ENCODE assay signal across 22 mouse cellular contexts in genomic region chr12:55983128-55983527, GRCm38 (mm10).
DNase-seq lines count a peak whose midpoint lies in the region; ATAC-seq lines count a peak whose summit lies in the region.
"Had no signal": no experiment of that assay in that cellular context is flagged by ENCODE, and none has a peak within 500 bp of the region (broad histone marks: within the 10 kb centered on the region; RNA-seq: fewer than 3 reads in every experiment).

No protein-coding gene starts in this region.

- no peak for DNase-seq in retina, postnatal 1 day
- DNase-seq in kidney, adult 8-10 months: no peak
- DNase-seq: adrenal gland, postnatal 36 days; cerebellum, adult 8-10 months; gastrocnemius, postnatal 36 days; heart, postnatal 4 days; lung, embryonic 14.5 days; lung, postnatal 36 days; right cerebral cortex, postnatal 14 days; thymus, adult 2 months had no signal

- H3K4me1 ChIP-seq in forebrain, embryonic 12.5 days: peaks cover 21% of the 10 kb centered on the region
- peaks cover 9% of the 10 kb centered on the region for H3K4me1 ChIP-seq in forebrain, embryonic 16.5 days (replicated peaks; ENCODE audit: control insufficient read depth, insufficient read depth, low read length)
- peaks cover 10% of the 10 kb centered on the region; the same call in 1 of the 2 replicates for H3K4me1 ChIP-seq in hindbrain, embryonic 15.5 days (replicated peaks)
- peaks cover 15% of the 10 kb centered on the region for H3K4me1 ChIP-seq in midbrain, embryonic 15.5 days
- H3K4me1 ChIP-seq: embryonic facial prominence, embryonic 10.5 days; heart, embryonic 15.5 days; kidney, embryonic 15.5 days; limb, embryonic 12.5 days; liver, embryonic 12.5 days had no signal

- no peaks in the 10 kb centered on the region for H3K36me3 ChIP-seq in forebrain, embryonic 12.5 days (replicated peaks)
- H3K36me3 ChIP-seq in forebrain, embryonic 16.5 days (ENCODE audit: control insufficient read depth, insufficient read depth): no peaks in the 10 kb centered on the region
- no peaks in the 10 kb centered on the region for H3K36me3 ChIP-seq in hindbrain, embryonic 15.5 days
- no peaks in the 10 kb centered on the region for H3K36me3 ChIP-seq in midbrain, embryonic 15.5 days (replicated peaks)
- H3K36me3 ChIP-seq: embryonic facial prominence, embryonic 10.5 days; heart, embryonic 15.5 days; kidney, embryonic 15.5 days; limb, embryonic 12.5 days; liver, embryonic 12.5 days had no signal

- 32% methylated on average over 3 of the region's 3 CpGs for WGBS in forebrain, embryonic 12.5 days
- 24% methylated on average over 3 of the region's 3 CpGs for WGBS in forebrain, embryonic 16.5 days
- 20% methylated on average over 3 of the region's 3 CpGs for WGBS in hindbrain, embryonic 15.5 days
- WGBS in midbrain, embryonic 15.5 days: 11% methylated on average over 3 of the region's 3 CpGs

- H3K27me3 ChIP-seq in forebrain, embryonic 12.5 days: peaks cover 43% of the 10 kb centered on the region
- H3K27me3 ChIP-seq in forebrain, embryonic 16.5 days (replicated peaks; ENCODE audit: control insufficient read depth, insufficient read depth, low read length): no peaks in the 10 kb centered on the region; the same call in 1 of the 2 replicates
- H3K27me3 ChIP-seq in hindbrain, embryonic 15.5 days: no peaks in the 10 kb centered on the region
- H3K27me3 ChIP-seq in midbrain, embryonic 15.5 days (replicated peaks): no peaks in the 10 kb centered on the region
- H3K27me3 ChIP-seq: CH12.LX; heart, embryonic 15.5 days; kidney, embryonic 15.5 days; limb, embryonic 12.5 days; liver, embryonic 12.5 days had no signal

- no peak overlapping the region for H3K4me3 ChIP-seq in forebrain, embryonic 12.5 days (replicated peaks)
- no peak overlapping the region for H3K4me3 ChIP-seq in forebrain, embryonic 16.5 days (replicated peaks; ENCODE audit: low read length)
- no peak overlapping the region for H3K4me3 ChIP-seq in hindbrain, embryonic 15.5 days
- no peak overlapping the region for H3K4me3 ChIP-seq in midbrain, embryonic 15.5 days
- H3K4me3 ChIP-seq: embryonic facial prominence, embryonic 10.5 days; heart, embryonic 15.5 days; kidney, embryonic 15.5 days; limb, embryonic 12.5 days; liver, embryonic 12.5 days had no signal

- H3K27ac ChIP-seq in forebrain, embryonic 12.5 days: peak overlapping the region; percentile 68
- no peak overlapping the region for H3K27ac ChIP-seq in forebrain, embryonic 16.5 days (ENCODE audit: low read length)
- no peak overlapping the region for H3K27ac ChIP-seq in hindbrain, embryonic 15.5 days (replicated peaks)
- peak overlapping the region; percentile 68; the same call in 1 of the 2 replicates for H3K27ac ChIP-seq in midbrain, embryonic 15.5 days
- H3K27ac ChIP-seq: embryonic facial prominence, embryonic 10.5 days; heart, embryonic 15.5 days; kidney, embryonic 15.5 days; limb, embryonic 12.5 days; liver, embryonic 12.5 days had no signal

- ATAC-seq in forebrain, embryonic 12.5 days (ENCODE audit: low FRiP score): peak; percentile 54
- peak; percentile 51 for ATAC-seq in forebrain, embryonic 16.5 days
- ATAC-seq in hindbrain, embryonic 15.5 days (ENCODE audit: low FRiP score, low read depth): no peak
- peak; percentile 22; the same call in 1 of the 2 replicates for ATAC-seq in midbrain, embryonic 15.5 days (replicated peaks)
- no peak for ATAC-seq in erythroblast, adult 5-6 weeks (replicated peaks; ENCODE audit: low FRiP score, poor library complexity, severe bottlenecking)
- ATAC-seq: intestine, embryonic 16.5 days; liver, embryonic 12.5 days had no signal

- H3K9me3 ChIP-seq in forebrain, embryonic 12.5 days: no peaks in the 10 kb centered on the region
- H3K9me3 ChIP-seq in forebrain, embryonic 16.5 days (ENCODE audit: control insufficient read depth, low read length): no peaks in the 10 kb centered on the region
- no peaks in the 10 kb centered on the region for H3K9me3 ChIP-seq in hindbrain, embryonic 15.5 days
- no peaks in the 10 kb centered on the region for H3K9me3 ChIP-seq in midbrain, embryonic 15.5 days
- H3K9me3 ChIP-seq: embryonic facial prominence, embryonic 10.5 days; heart, embryonic 15.5 days; kidney, embryonic 15.5 days; limb, embryonic 12.5 days; liver, embryonic 12.5 days had no signal

- peak overlapping the region; percentile 17 for H3K4me2 ChIP-seq in forebrain, embryonic 12.5 days
- H3K4me2 ChIP-seq in forebrain, embryonic 16.5 days (ENCODE audit: low read length): peak overlapping the region; percentile 41; the same call in 1 of the 2 replicates
- H3K4me2 ChIP-seq in hindbrain, embryonic 15.5 days: peak overlapping the region; percentile 26
- H3K4me2 ChIP-seq in midbrain, embryonic 15.5 days: peak overlapping the region; percentile 43; the same call in 1 of the 2 replicates
- H3K4me2 ChIP-seq: heart, embryonic 15.5 days; kidney, embryonic 15.5 days; limb, embryonic 12.5 days; liver, embryonic 12.5 days; lung, embryonic 14.5 days had no signal

- no peak overlapping the region for H3K9ac ChIP-seq in forebrain, embryonic 12.5 days
- H3K9ac ChIP-seq in forebrain, embryonic 16.5 days (replicated peaks; ENCODE audit: low read depth, low read length): no peak overlapping the region
- no peak overlapping the region for H3K9ac ChIP-seq in hindbrain, embryonic 15.5 days
- H3K9ac ChIP-seq in midbrain, embryonic 15.5 days: no peak overlapping the region
- H3K9ac ChIP-seq: heart, embryonic 15.5 days; kidney, embryonic 15.5 days; limb, embryonic 12.5 days; liver, embryonic 12.5 days; lung, embryonic 14.5 days had no signal

Comparison
In these comparisons a context has a peak if more than half of its experiments do, and no peak if none do; other contexts are left out.
1. H3K27ac ChIP-seq: peak in forebrain, embryonic 12.5 days (single experiment) and midbrain, embryonic 15.5 days (single experiment); none in forebrain, embryonic 16.5 days (single experiment) and hindbrain, embryonic 15.5 days (single experiment).
2. ATAC-seq: peak in forebrain, embryonic 12.5 days (single experiment), forebrain, embryonic 16.5 days (single experiment) and midbrain, embryonic 15.5 days (single experiment); none in hindbrain, embryonic 15.5 days (single experiment) and erythroblast, adult 5-6 weeks (single experiment).
3. Peak in every context shown above with its lines, with median percentiles within 50 percentile points of each other: H3K4me2 ChIP-seq.